Mouse (Mus musculus): ENCODE data around the gene Olfr658. TPM values are rescaled to one million over a fixed set of nuclear protein-coding genes. Genes with fewer than 3 reads are reported as not detected.

Gene Olfr658
- polyA plus RNA-seq, 1 experiment from 2014 or later: 0.16 TPM

Other genes with a start within 250 kb of the Olfr658 start
- 0.09 and 0.14 TPM in 2 replicates for gene Trim30c, start 246.5 kb downstream of the Olfr658 start, polyA plus RNA-seq (2015; fragmentation: Nextera tagmentation; extraction: Ambion mirVana)
- gene Trim30a, start 182.1 kb downstream of the Olfr658 start, polyA plus RNA-seq (2015; fragmentation: Nextera tagmentation; extraction: Ambion mirVana): 0.48 and 0.61 TPM in 2 replicates
- 0.31 and 0.70 TPM in 2 replicates for gene Trim30d, start 139.5 kb downstream of the Olfr658 start, polyA plus RNA-seq (2015; fragmentation: Nextera tagmentation; extraction: Ambion mirVana)
- not detected in 2 replicates for gene Olfr651, start 97.2 kb downstream of the Olfr658 start, polyA plus RNA-seq (2015; fragmentation: Nextera tagmentation; extraction: Ambion mirVana)
- gene Olfr652, start 86.4 kb downstream of the Olfr658 start, polyA plus RNA-seq (2015; fragmentation: Nextera tagmentation; extraction: Ambion mirVana): 0.08 and 0.10 TPM in 2 replicates
- gene Olfr653, start 70.0 kb downstream of the Olfr658 start, polyA plus RNA-seq (2015; fragmentation: Nextera tagmentation; extraction: Ambion mirVana): 0.05 TPM in 1 of 2 replicates, not detected in the other
- gene Olfr654, start 60.3 kb downstream of the Olfr658 start, polyA plus RNA-seq (2015; fragmentation: Nextera tagmentation; extraction: Ambion mirVana): not detected in 2 replicates
- not detected in 2 replicates for gene Olfr655, start 45.5 kb downstream of the Olfr658 start, polyA plus RNA-seq (2015; fragmentation: Nextera tagmentation; extraction: Ambion mirVana)
- not detected in 2 replicates for gene Olfr656, start 33.4 kb downstream of the Olfr658 start, polyA plus RNA-seq (2015; fragmentation: Nextera tagmentation; extraction: Ambion mirVana)
- not detected in 2 replicates for gene Olfr657, start 22.5 kb downstream of the Olfr658 start, polyA plus RNA-seq (2015; fragmentation: Nextera tagmentation; extraction: Ambion mirVana)
- gene Olfr659, start 19.4 kb upstream of the Olfr658 start, polyA plus RNA-seq (2015; fragmentation: Nextera tagmentation; extraction: Ambion mirVana): not detected in 2 replicates
- gene Olfr661, start 39.2 kb upstream of the Olfr658 start, polyA plus RNA-seq (2015; fragmentation: Nextera tagmentation; extraction: Ambion mirVana): not detected in 2 replicates
- not detected in 2 replicates for gene Usp17le, start 130.2 kb upstream of the Olfr658 start, polyA plus RNA-seq (2015; fragmentation: Nextera tagmentation; extraction: Ambion mirVana)
- gene Usp17lb, start 195.3 kb upstream of the Olfr658 start, polyA plus RNA-seq (2015; fragmentation: Nextera tagmentation; extraction: Ambion mirVana): not detected in 2 replicates
- gene Usp17la, start 209.7 kb upstream of the Olfr658 start, polyA plus RNA-seq (2015; fragmentation: Nextera tagmentation; extraction: Ambion mirVana): not detected in 2 replicates
- not detected in 2 replicates for gene Olfr665, start 230.7 kb upstream of the Olfr658 start, polyA plus RNA-seq (2015; fragmentation: Nextera tagmentation; extraction: Ambion mirVana)
- gene Olfr666, start 248.6 kb upstream of the Olfr658 start, polyA plus RNA-seq (2015; fragmentation: Nextera tagmentation; extraction: Ambion mirVana): not detected in 2 replicates